Mouse (Mus musculus): ENCODE data around the gene Atxn10. TPM values are rescaled to one million over a fixed set of nuclear protein-coding genes. Genes with fewer than 3 reads are reported as not detected.

Atxn10 gene
- 313 and 339 TPM in 2 replicates for polyA plus RNA-seq (2012; rRNA removed)

DNA sequence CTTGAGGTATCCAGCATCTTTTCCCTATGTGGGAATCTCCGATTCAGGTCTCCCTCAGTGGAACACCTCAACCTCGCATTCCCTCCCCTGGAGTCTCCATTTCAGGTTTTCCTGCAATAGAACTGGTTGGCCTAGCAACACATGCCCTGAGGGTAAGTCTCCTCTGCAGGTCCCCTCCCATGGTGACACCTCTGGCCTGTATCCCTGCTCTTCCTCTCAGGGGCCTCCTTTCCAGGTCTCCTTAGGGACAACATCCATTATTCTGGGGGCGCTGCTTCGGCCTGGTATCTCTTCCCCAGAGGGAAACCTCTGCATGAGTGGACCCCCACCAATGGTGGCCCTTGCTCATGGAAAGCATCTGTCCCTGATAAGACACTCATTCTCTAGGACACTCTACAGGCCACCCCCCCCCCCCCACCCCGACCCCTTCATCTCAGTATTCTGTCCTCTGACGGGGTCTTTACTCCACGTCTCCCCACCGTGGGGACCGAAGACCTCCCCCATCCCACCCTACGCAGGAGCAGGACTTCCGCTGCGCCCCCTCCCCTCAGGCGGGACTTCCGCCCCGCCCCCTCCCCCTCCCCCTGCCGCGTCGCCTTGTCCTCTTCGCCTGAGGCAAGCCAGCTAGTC is at the start of gene Atxn10:
Gene Atxn10 (plus strand): TSS at position 575 of the 630 bp plus-strand sequence.

DNA sequence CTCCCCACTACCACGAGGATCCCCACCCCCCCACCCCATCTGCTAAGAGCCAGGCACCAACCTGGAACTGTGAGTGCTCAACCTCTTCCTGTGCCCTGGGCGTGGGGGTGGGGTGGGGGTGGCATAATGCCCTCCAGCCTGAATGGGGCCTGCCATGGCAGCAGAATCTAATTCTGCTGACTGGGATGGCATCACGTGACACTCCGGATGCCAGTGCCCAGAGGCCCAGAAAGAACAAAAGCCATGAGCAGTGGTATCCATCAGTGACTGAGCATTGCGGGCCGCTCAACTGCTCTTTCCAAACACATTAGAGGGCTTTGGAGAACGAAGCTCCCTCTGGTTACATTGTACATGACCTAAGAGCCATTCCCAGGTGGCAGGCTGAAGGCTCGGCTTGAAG is 167.1 kb downstream of the Atxn10 start, which contains the start of gene 7530416G11Rik:
Gene 7530416G11Rik (minus strand): TSS at position 101 of the 400 bp plus-strand sequence.

Other genes starting within 250 kb of the Atxn10 start
- 0.06 and 0.15 TPM in 2 replicates for gene Smc1b, start 204.3 kb upstream of the Atxn10 start, polyA plus RNA-seq (2012; rRNA removed)
- gene Ribc2, start 204.2 kb upstream of the Atxn10 start, polyA plus RNA-seq (2012; rRNA removed) = 0.45 and 0.55 TPM in 2 replicates
- 54.8 and 86.4 TPM in 2 replicates for gene Fbln1, start 130.3 kb upstream of the Atxn10 start, polyA plus RNA-seq (2012; rRNA removed)
- gene 7530416G11Rik, start 167.0 kb downstream of the Atxn10 start, polyA plus RNA-seq (2012; rRNA removed) = 0.08 and 0.11 TPM in 2 replicates
- 35.5 and 58.4 TPM in 2 replicates for gene Wnt7b, start 246.2 kb downstream of the Atxn10 start, polyA plus RNA-seq (2012; rRNA removed)

All from central nervous system, embryonic 14 days (tissue).